Mouse (Mus musculus) hindbrain, postnatal 0 days (tissue): ENCODE results near the gene Cenpt. TPM values are rescaled to one million over a fixed set of nuclear protein-coding genes. Genes with fewer than 3 reads are reported as not detected.

Source experiments
- ATAC-seq: fragments of 200-750 bp; cut with Nextera tagmentation; 2 replicates; pipeline ENCODE4 v1.8.0; 2017; ENCODE audit warnings: mild to moderate bottlenecking, moderate TSS enrichment, moderate library complexity
- DNase-seq: peaks from one replicate; pipeline ENCODE4 v3.0.0-alpha.2; 2015; ENCODE audit warnings: low spot score
- H3K27ac ChIP-seq: fragments of 300-500 bp; sonication (generic); 2 replicates; pipeline ENCODE4 v1.5.1; 2014; ENCODE audit warnings: mild to moderate bottlenecking
- H3K27me3 ChIP-seq: fragments of 300-500 bp; sonication (generic); 2 replicates; pipeline ENCODE4 v1.6.1; 2014; ENCODE audit warnings: low read length, mixed read lengths; ENCODE audit not compliant: insufficient read depth
- H3K36me3 ChIP-seq: fragments of 300-500 bp; sonication (generic); 2 replicates; pipeline ENCODE4 v1.6.1; 2014; ENCODE audit warnings: low read length, mixed read lengths; ENCODE audit not compliant: insufficient read depth
- H3K4me1 ChIP-seq: fragments of 300-500 bp; sonication (generic); 2 replicates; pipeline ENCODE4 v1.6.1; 2014; ENCODE audit warnings: antibody characterized with exemption, low read length, mixed read lengths; ENCODE audit not compliant: insufficient read depth
- H3K4me2 ChIP-seq: fragments of 300-500 bp; sonication (generic); 2 replicates; pipeline ENCODE4 v1.6.1; 2014; ENCODE audit warnings: low read depth, mild to moderate bottlenecking, low read length, moderate library complexity, mixed read lengths
- H3K4me3 ChIP-seq: fragments of 300-500 bp; sonication (generic); 2 replicates; pipeline ENCODE4 v1.5.1; 2014; ENCODE audit warnings: low read length
- H3K9ac ChIP-seq: fragments of 300-500 bp; sonication (generic); replicated peaks from 2 replicates; pipeline ENCODE4 v1.6.1; 2014; ENCODE audit warnings: mild to moderate bottlenecking, low read length, moderate library complexity, mixed read lengths
- H3K9me3 ChIP-seq: fragments of 300-500 bp; sonication (generic); 2 replicates; pipeline ENCODE4 v1.6.1; 2016; ENCODE audit warnings: low read length, mixed read lengths
- CTCF ChIP-seq: IDR thresholded peaks from 2 replicates; pipeline ENCODE4 v1.5.1; 2016; ENCODE audit warnings: antibody characterized with exemption, control low read depth, low read depth
- WGBS: fragments of 180-500 bp; shearing (Covaris S2); extraction: QIAGEN DNeasy Blood & Tissue Kit; methylation state at CpG from one replicate; pipeline ENCODE4 v1.1.7; 2014; 5-methylcytosine and 5-hydroxymethylcytosine counted together
- polyA plus RNA-seq: library from polyadenylated mRNA; unstranded; fragments of >200 nt; fragmentation: Nextera tagmentation; extraction: Ambion mirVana; gene quantifications from 2 replicates; pipeline ENCODE4 v1.2.1, GENCODE M21; 2015
- total RNA-seq: library from RNA; depleted of rRNA; stranded (reverse); fragments of >200 nt; gene quantifications from 2 replicates; pipeline ENCODE4 v1.2.3, GENCODE M21; 2014; rRNA removed

Cenpt gene
- 40.9 and 45.3 TPM in 2 replicates for total RNA-seq
- polyA plus RNA-seq: 39.9 and 42.8 TPM in 2 replicates

GRCm38 (mm10) chr8:105853178-105853577, at the start of gene Cenpt:
TSS of gene Cenpt (minus strand) at chr8:105853278.
- no peak within 1 kb of the TSS for H3K4me3 ChIP-seq
- WGBS: 94% methylated on average over 3 of the region's 3 CpGs
- no peak for ATAC-seq

GRCm38 (mm10) chr8:105900941-105901616, 48.0 kb upstream of the Cenpt start:
- Histone ChIP-seq H3K4me2 (peak overlapping the region; percentile 84), H3K27ac (peak overlapping the region; percentile 87), H3K9me3 (no peaks in the 10 kb centered on the region), H3K9ac (peak overlapping the region; percentile 96), H3K27me3 (no peaks in the 10 kb centered on the region), H3K36me3 (no peaks in the 10 kb centered on the region), H3K4me1 (peaks cover 5% of the 10 kb centered on the region), H3K4me3 (peak overlapping the region; percentile 70)
- ATAC-seq: no peak
- DNase-seq: no peak
- no peak for TF ChIP-seq CTCF
- WGBS: 36% methylated on average over 16 of the region's 16 CpGs

More at GRCm38 (mm10) chr8:105853178-105853577, at the start of gene Cenpt:
- no peak for TF ChIP-seq CTCF
- no peak for DNase-seq
- H3K4me2 ChIP-seq: peak within 1 kb of the TSS; percentile 66; the same call in 1 of the 2 replicates
- H3K36me3 ChIP-seq: peaks cover 13% of the 10 kb centered on the region; the same call in 1 of the 2 replicates
- no peaks in the 10 kb centered on the region for H3K27me3 ChIP-seq
- no peak within 1 kb of the TSS for H3K27ac ChIP-seq
- no peaks in the 10 kb centered on the region for H3K9me3 ChIP-seq
- peaks cover 20% of the 10 kb centered on the region for H3K4me1 ChIP-seq
- H3K9ac ChIP-seq: no peak within 1 kb of the TSS

- DNase-seq: peak; percentile 97
- peak; percentile 96 for ATAC-seq
- TF ChIP-seq CTCF: no peak
- H3K4me3 ChIP-seq: peak within 1 kb of the TSS; percentile 70
- peak within 1 kb of the TSS; percentile 96 for H3K9ac ChIP-seq
- no peaks in the 10 kb centered on the region for H3K9me3 ChIP-seq
- H3K4me2 ChIP-seq: peak within 1 kb of the TSS; percentile 84
- no peaks in the 10 kb centered on the region for H3K27me3 ChIP-seq
- H3K4me1 ChIP-seq: peaks cover 5% of the 10 kb centered on the region
- WGBS: under 1% methylated on average over 64 of the region's 68 CpGs
- peak within 1 kb of the TSS; percentile 87 for H3K27ac ChIP-seq
- no peaks in the 10 kb centered on the region for H3K36me3 ChIP-seq
Observed at GRCm38 (mm10) chr8:105900180-105900940, 47.3 kb upstream of the Cenpt start, which contains the start of gene Pskh1. TSS of gene Pskh1 (plus strand) at chr8:105900441.

GRCm38 (mm10) chr8:105897801-105898480, 44.9 kb upstream of the Cenpt start:
- no peak for DNase-seq
- no peaks in the 10 kb centered on the region for H3K27me3 ChIP-seq
- WGBS: 87% methylated on average over 9 of the region's 9 CpGs

GRCm38 (mm10) chr8:105893339-105893738, 40.3 kb upstream of the Cenpt start, which contains the start of gene Nrn1l:
TSS of gene Nrn1l (plus strand) at chr8:105893567.
- Histone ChIP-seq H3K9ac (no peak within 1 kb of the TSS; the same call in 1 of the 2 replicates), H3K27me3 (no peaks in the 10 kb centered on the region), H3K9me3 (no peaks in the 10 kb centered on the region), H3K27ac (no peak within 1 kb of the TSS), H3K4me3 (no peak within 1 kb of the TSS), H3K4me2 (no peak within 1 kb of the TSS; the same call in 1 of the 2 replicates), H3K36me3 (peaks cover 36% of the 10 kb centered on the region), H3K4me1 (no peaks in the 10 kb centered on the region)
- DNase-seq (peak; percentile 90), ATAC-seq (peak; percentile 91)
- peak; percentile 33; the same call in 1 of the 2 replicates for TF ChIP-seq CTCF
- 7% methylated on average over 11 of the region's 11 CpGs for WGBS

More at GRCm38 (mm10) chr8:105897801-105898480, 44.9 kb upstream of the Cenpt start:
- no peak for ATAC-seq
- H3K9ac ChIP-seq: no peak overlapping the region
- H3K36me3 ChIP-seq: no peaks in the 10 kb centered on the region
- H3K4me2 ChIP-seq: no peak overlapping the region
- H3K27ac ChIP-seq: no peak overlapping the region
- peaks cover 5% of the 10 kb centered on the region for H3K4me1 ChIP-seq
- no peak overlapping the region for H3K4me3 ChIP-seq
- no peaks in the 10 kb centered on the region for H3K9me3 ChIP-seq
- TF ChIP-seq CTCF: no peak

GRCm38 (mm10) chr8:105892432-105892831, 39.4 kb upstream of the Cenpt start:
- Histone ChIP-seq H3K36me3 (peaks cover 45% of the 10 kb centered on the region), H3K27me3 (no peaks in the 10 kb centered on the region), H3K9me3 (no peaks in the 10 kb centered on the region), H3K9ac (no peak overlapping the region), H3K4me3 (no peak overlapping the region), H3K4me2 (no peak overlapping the region), H3K27ac (no peak overlapping the region), H3K4me1 (no peaks in the 10 kb centered on the region)
- ATAC-seq (peak; percentile 31; the same call in 1 of the 2 replicates), DNase-seq (peak; percentile 26)
- peak; percentile 64 for TF ChIP-seq CTCF
- 80% methylated on average over 6 of the region's 6 CpGs for WGBS
